Mouse (Mus musculus): ENCODE measurements around the gene Il1f5.

The Il1f5 gene

GRCm38 (mm10) chr2:24276654-24277053 lies at the start of gene Il1f5:
Gene Il1f5, plus strand, starts transcription at chr2:24276954.
- in situ Hi-C loops (cut with MboI, MseI) = no loop called here

- in situ Hi-C loops (cut with MboI, MseI) = no loop called here
Measured at GRCm38 (mm10) chr2:24227191-24227590, 49.6 kb upstream of the Il1f5 start.

- in situ Hi-C loops (cut with MboI, MseI) = loop anchor here in 1 of 2 experiments (10.0 kb wide), 1 partner anchor 1343 kb away; no protein-coding TSS in a partner anchor
Measured at GRCm38 (mm10) chr2:24267503-24267902, 9.3 kb upstream of the Il1f5 start.

GRCm38 (mm10) chr2:24273619-24274018 lies 3.1 kb upstream of the Il1f5 start:
- in situ Hi-C loops (cut with MboI, MseI) = loop anchor here (5.0 kb wide), 1 partner anchor 126 kb away; no protein-coding TSS in a partner anchor

GRCm38 (mm10) chr2:24275146-24275545 lies 1.6 kb upstream of the Il1f5 start:
- in situ Hi-C loops (cut with MboI, MseI) = no loop called here

DNA sequence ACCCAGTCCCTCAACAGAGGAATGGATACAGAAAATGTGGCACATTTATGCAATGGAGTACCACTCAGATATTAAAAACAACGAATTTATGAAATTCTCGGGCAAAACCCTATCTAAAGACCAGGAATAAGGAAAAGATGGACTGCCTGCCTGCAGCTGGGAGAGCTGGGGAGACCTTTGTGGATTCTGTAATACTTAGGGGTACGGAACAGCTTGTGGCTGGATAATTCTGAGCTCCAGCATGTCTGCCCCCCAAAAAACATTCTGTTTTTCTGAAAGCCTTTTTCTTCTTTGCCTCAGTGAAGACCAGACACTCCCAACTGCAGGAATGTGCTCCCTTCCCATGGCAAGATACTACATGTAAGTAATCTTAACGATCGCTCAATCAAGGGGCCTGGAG lies 14.1 kb downstream of the Il1f5 start, which contains the start of gene Il1f10:
Il1f10 (plus strand) TSS at position 301 of the 400 bp plus-strand sequence.
- in situ Hi-C loops (cut with MboI, MseI) = loop anchor here (5.0 kb wide), 3 partner anchors 116 to 461 kb away; no protein-coding TSS in a partner anchor

- in situ Hi-C loops (cut with MboI, MseI) = loop anchor here (5.0 kb wide), 4 partner anchors 113 to 463 kb away; no protein-coding TSS in a partner anchor
Measured at GRCm38 (mm10) chr2:24294616-24295015, 17.9 kb downstream of the Il1f5 start.

DNA sequence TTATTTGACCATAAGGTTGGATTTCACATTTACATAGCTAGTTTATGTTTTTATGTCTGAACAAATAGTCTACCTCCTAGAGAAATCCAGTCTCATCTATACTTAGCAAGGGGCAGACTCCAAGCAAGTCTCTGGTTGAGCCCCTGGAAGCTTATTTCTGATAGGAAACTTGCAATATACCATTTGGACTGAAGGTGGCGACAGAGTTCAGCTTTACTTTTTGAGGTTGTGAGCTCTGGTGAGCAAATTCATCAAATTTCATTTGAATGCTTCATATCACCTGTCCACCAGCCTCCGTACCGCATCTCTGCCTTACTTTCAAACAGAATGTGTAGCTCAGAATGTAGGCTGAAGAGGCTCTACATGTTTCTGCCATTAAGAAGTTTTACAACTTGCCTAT lies 20.1 kb downstream of the Il1f5 start:
- in situ Hi-C loops (cut with MboI, MseI) = loop anchor here in 1 of 2 experiments (5.0 kb wide), 2 partner anchors 110 to 460 kb away; no protein-coding TSS in a partner anchor

DNA sequence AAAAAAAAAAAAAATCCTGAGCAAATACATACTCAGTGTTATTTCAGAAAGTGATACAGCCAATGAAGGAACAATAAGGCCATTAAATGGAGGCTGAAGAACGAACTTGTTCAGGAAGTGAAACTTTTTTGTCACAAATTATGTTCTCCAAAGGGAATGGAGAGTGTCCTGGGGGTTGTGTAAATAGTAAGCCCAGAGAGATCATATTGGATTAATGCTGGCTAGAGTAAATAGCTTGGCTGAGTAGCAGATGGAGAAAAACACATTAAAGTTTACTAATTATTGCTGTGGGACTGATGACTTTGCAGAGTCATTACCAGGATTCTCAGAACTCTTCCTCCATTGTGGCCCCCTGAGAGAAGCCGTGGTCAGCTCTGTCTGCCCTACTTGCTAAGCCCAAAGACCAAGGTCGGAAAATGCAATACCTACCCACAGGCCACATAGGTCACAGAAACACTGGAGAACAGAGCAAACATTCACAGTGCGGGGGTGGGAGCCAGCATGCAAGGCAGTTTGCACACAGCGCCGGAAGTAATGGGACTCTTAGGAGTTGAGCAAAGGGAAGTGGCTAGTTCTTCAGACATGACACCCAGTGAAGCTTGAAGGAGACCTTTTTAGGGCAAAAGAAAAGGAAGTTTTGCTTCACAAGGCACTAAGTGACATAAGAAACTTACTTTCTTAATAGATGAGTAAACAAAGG lies 34.7 kb downstream of the Il1f5 start:
- in situ Hi-C loops (cut with MboI, MseI) = no loop called here

DNA sequence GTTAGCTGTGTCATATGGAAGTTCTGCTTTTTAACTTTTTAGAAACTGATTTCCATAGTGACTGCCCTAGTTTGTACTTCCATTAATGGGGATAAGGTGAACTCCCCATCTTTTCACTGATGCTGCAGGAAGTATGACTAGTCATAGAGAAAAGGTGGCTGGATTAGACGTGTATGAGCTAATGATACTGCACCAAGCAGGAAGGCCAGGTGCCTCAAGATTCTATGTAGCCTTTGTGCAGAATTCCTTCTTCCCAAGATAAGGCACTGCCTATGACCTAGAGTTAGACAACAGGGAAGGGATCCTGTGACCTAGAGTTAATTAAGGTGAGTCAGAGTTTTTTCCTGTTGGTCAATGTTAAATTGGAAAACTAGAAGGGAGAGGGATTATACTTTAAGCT lies 40.2 kb downstream of the Il1f5 start:
- in situ Hi-C loops (cut with MboI, MseI) = no loop called here

DNA sequence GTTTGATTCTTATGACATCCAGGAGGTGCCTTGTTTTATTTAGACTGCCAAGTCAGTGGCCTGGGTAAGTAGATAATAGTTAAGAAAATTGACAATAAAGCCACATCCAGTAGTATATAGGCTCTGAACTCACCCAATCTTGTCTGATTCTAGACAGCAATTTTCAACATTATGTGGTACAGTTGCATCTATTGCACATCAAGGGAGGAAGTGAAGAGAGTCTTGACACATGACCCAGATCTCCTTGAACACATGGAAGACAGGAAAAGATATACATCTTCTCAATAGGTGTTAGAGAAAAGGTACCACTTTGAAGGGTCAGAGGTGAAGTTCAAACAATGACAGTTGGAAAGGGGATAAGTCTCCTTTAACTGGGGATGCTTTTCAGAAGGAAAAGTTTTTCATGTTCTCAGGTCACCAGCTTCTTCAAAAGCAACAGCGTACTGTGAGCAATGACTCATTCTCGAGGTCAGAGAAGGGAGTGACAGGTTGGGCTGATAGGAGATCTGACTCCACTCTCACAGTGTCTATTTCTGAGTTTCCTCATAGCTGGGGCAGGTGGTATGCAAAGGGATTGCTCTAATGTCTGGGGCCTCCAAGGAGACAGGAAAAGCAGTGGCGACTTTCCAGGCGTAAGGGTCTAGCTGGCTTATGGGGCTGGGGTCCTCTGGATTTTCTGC lies 41.3 kb downstream of the Il1f5 start:
- in situ Hi-C loops (cut with MboI, MseI) = no loop called here
